Mouse (Mus musculus) thymus, postnatal 4 days (tissue): Measurements from ENCODE around the gene Hydin.
"Not testable (repeated sequence)": the region's sequence is repeated elsewhere in the genome, so short reads cannot be mapped to it uniquely, and the experiment has no call there.

Source experiments
- DNase-seq: peaks from one replicate; pipeline ENCODE4 v3.0.0; 2021

Gene Hydin

GRCm38 (mm10) chr8:110533781-110534180 lies 267.0 kb downstream of the Hydin start:
- DNase-seq = no peak

GRCm38 (mm10) chr8:110537849-110538248 lies 271.1 kb downstream of the Hydin start:
- DNase-seq = no peak

DNA sequence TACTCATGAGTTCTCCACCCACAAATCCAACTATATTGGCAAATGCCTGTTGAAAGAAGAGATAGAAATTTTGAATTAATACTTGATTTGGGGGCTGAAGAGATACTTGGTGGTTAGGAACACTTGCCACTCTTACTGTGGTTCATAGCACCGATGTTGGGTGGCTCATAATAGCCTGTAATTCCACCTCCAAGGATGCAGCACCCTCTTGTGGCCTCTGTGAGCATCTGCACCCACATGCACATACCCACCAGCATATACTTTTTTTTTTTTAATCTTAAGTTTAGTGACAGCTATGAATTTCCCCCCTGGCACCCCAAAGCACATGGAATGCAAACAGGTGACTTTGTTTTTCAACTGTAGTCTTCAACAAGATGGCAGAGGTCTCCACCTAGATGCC lies 283.6 kb downstream of the Hydin start:
- DNase-seq = no peak

GRCm38 (mm10) chr8:110552111-110552510 lies 285.3 kb downstream of the Hydin start:
- not testable (repeated sequence) for DNase-seq

DNA sequence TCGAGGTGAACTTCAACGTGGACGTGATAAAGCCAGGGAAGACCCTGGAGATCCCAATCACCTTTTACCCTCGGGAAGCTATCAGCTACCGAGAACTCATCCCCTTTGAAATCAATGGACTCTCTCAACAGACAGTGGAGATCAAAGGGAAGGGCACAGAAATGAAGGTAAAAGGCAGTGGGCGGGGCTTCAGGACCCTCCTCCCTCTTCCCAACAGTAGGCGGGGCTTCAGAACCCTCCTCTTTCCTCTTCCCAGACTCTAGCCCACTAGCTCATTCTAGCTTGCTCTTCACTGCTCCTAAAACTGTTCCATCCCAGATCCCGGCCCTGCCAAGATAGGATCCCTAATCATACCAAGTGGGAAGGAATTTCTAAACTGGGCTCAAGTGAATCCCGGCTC lies 325.9 kb downstream of the Hydin start:
- no peak for DNase-seq

DNA sequence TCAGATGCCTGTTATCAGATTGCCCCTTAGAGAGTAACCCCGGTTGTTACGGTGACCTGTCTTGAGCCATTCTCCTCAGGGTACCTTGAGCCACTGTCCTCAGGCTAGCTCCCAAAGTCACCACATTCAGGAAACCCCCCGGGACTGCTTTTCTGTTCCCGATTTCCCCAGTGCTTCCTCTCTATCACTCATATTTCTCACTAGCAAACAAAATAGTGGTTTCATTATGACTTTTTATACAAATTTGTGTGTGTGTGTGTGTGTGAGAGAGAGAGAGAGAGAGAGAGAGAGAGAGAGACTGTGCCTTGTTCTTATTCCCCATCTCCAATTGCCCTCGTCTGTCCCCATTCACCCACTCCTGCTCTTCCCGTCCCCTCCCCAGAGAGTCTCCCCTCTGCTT lies 327.4 kb downstream of the Hydin start:
- DNase-seq = no peak

- DNase-seq = peak; percentile 41
Measured at GRCm38 (mm10) chr8:110604556-110604955, 337.8 kb downstream of the Hydin start.

- no peak for DNase-seq
Measured at GRCm38 (mm10) chr8:110605401-110606015, 338.7 kb downstream of the Hydin start.

DNA sequence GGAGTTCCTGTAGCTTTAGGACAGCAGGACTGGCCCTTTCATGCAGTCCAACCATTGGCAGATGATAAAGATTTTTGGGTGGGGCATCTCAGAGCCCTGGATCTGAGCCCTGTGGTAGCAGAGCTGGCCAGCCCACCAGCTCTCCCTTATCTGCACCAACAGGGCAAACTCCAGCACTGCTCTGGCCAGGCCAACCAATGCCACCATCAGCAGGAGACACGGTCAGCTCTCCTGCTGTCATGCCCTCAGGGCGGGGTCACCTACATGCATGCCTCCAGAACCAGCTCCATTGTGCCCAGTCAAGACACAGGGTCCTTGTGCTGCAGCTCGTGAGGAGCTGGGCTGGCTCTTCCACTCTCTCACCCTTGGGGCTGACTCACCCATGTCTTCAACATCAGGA lies 349.0 kb downstream of the Hydin start:
- DNase-seq = no peak

- no peak for DNase-seq
Measured at GRCm38 (mm10) chr8:110617801-110618358, 351.1 kb downstream of the Hydin start.

- peak; percentile 100 for DNase-seq
Measured at GRCm38 (mm10) chr8:110618391-110619207, 351.8 kb downstream of the Hydin start, which contains the start of gene Vac14. Gene Vac14, plus strand, starts transcription at chr8:110618585.

DNA sequence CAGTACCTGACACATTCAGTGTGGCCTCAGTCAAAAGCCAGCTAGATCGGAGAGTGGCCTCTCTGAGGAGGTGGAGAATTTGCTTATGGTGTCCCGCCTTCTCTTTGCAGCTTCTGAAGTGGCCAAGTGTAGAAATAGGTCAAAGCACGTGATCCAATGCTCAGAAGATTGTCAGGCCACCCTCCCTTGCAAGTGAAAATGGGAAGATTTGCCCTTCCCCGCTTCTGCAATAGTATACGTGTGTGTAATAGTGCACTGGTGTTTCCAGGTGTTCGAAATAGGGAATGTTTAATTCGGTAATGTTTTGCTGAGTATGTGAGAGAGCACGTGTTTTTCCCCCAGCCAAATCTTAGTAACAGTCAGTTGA lies 352.4 kb downstream of the Hydin start:
- no peak for DNase-seq

DNA sequence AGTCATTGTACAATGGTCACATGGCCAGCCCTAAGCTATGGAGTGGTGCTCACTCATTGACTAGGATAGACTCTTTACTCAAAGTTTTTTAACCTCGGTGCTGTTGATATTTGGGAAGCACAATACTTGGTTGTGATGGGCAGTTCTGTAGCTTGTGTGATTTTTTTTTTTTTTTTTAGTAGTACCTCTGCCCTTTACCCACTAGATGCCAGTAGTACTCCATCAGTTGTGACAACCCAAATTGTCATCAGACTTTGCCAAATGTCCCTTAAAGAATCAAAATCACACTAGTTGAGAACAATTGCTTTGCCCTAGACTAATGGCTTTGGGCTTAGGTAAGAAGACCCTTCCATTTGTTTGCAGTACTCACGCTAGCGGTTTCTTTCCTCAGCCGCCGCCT lies 353.1 kb downstream of the Hydin start:
- DNase-seq = no peak

DNA sequence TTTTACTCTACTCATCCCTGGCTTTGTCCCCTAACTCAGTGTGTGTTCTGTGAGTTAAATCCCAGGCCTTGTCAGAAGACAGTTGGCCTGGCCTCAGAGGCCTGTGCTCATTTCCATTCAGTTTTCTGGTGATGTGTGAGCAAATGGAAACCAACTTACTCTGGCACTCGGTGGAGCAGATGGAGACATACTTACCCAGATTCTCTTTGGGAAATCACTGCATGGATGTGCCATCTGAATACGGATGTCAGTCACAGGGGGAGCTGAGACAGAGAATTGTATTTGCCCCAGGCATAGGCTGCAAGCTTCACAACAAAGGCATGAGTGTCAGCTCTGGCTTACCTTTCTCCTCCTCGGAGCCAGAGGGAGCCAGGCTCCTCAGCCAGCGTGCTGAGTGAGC lies 359.7 kb downstream of the Hydin start:
- no peak for DNase-seq

- peak; percentile 79 for DNase-seq
Measured at GRCm38 (mm10) chr8:110629245-110630063, 362.7 kb downstream of the Hydin start.

DNA sequence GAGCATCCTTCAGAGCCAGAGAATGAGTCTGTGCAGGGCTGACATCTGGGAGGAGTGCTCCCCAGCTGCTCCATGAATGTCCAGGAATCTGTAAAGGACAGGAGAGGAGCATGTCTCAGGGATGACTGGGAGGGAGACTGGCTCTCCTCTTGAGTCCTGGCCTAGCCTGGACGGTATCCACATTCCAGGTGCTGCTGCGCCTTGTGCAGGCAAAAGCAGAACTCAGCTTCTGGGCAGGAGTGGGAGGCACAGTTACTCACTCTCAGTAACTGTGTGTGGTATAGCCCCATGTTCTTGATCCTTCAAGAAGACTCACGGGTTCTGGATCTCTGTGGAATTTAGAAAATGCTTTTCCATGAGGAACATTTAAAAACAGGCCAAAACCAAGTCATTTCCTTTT lies 363.3 kb downstream of the Hydin start:
- no peak for DNase-seq

DNA sequence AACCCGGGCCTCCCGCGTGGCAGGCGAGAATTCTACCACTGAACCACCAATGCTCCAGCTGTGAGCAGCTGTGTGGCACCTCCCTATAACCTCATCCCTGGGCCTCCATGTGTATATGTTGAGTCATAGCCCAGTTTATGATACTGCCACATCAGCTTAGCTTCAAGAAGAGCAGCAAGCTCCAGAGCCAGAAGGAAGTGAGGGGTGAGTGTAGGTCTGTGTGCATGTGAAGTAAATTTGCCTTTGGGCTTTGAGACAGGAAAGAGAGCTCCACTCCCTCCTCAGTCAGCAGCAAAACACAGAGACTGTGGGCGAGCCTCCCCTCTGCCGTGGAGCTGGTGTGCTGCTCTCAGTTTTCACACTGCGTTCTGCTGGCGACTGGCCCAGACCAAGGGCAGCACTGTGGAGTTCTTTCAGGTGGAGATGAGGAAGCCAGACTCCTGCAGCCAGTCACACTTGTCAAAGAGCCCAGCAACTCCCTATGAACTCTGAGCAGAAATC lies 363.8 kb downstream of the Hydin start:
- peak; percentile 30 for DNase-seq

DNA sequence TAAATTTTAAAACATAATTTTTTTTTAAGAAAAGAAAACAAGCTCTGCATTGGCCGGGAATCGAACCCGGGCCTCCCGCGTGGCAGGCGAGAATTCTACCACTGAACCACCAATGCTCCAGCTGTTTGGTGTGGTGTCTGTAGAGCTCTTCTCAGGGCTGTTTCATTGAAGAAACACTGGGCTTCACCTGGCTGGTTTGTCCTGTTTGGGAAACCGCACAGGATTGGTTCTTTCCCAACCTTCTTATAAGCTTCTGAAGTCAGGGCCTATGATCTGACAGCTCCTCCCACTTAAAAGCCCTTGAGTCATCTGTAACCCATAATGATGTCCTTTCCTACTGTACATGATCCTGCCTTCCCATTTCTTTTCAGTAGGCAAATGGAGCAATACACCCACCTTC lies 364.4 kb downstream of the Hydin start:
- no peak for DNase-seq

GRCm38 (mm10) chr8:110633814-110634213 lies 367.0 kb downstream of the Hydin start:
- DNase-seq = no peak

GRCm38 (mm10) chr8:110636182-110636581 lies 369.4 kb downstream of the Hydin start:
- DNase-seq = no peak

DNA sequence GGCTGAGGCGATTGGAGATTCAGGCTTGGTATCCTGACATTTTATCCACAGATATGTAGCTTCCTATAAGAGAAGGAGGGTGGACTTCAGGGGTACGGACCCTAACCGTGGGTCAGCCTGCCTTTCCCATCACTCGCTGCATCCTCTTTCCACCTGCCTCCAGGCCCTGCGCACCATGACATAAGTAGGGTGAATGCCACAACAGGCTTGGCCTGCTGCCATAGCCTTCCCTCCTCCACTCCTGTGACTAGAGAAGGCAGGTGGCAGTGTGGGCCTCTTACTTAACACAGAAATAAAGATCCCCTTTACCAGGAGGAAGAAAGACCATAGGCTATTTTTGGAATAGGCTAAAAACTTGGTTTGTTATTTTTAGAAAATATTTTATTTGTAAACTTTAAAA lies 375.6 kb downstream of the Hydin start:
- DNase-seq = no peak

DNA sequence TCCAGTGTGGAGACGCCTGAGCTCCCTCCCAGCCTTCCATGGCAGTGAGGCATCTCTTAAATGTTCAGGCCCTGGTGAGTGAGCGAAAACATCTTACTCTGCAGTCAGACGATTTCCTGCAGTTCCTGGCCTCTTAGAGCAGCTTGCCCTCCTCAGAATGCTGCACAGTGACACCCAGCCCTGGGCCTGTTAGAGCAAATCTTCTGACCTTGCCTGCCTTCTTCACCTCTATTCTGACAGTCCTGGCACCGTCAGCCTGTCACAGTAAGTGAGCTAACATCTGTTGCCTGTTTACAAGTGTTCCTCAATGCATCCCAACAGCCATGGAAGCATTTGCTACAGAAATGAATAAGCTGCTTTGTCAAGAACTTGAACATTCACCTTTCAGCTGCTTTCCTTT lies 376.4 kb downstream of the Hydin start:
- DNase-seq = no peak

DNA sequence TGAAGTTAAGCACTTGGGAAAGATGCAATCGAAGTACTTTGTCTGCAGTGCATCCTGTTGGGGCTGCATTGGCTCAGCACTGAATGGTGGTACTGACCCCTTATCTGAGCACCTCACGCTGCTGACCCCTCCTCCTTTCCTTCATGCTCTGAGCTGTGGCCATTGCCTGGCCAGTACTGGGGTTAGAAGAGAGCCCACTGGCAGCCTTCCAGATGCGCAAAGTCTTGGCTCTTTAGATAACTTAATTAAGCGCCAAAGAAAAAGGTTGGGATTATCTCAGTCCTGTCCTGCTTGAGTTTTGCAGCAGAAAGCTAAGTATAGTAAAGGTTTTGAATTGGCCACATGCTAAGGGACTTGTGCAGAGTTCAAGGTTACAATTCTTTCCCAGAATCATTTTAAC lies 377.6 kb downstream of the Hydin start:
- no peak for DNase-seq
